Mouse (Mus musculus) CH12.LX (cell line): Measurements from ENCODE around the gene Hsd17b3. TPM values are rescaled to one million over a fixed set of nuclear protein-coding genes. Genes with fewer than 3 reads are reported as not detected.

Experiments
- DNase-seq: peaks from one replicate; pipeline ENCODE4 v3.0.0-alpha.2; 2013; ENCODE audit errors: extremely low read depth
- H3K27ac ChIP-seq: 2 replicates; pipeline ENCODE4 v1.5.1; 2012; ENCODE audit warnings: low read depth, mild to moderate bottlenecking, control low read depth, moderate library complexity; ENCODE audit not compliant: insufficient read depth
- H3K27me3 ChIP-seq: replicated peaks from 2 replicates; pipeline ENCODE3; 2012; ENCODE audit warnings: inconsistent platforms
- H3K36me3 ChIP-seq, 2 experiments: replicated peaks in 1 of 2; 2 replicates each; pipeline versions ENCODE3 to v1.6.1; 2012; ENCODE audit warnings: inconsistent platforms in 1 of 2, low read length in 1 of 2, mild to moderate bottlenecking in 1 of 2, mixed read lengths in 1 of 2, moderate library complexity in 1 of 2; ENCODE audit not compliant: control insufficient read depth in 1 of 2, insufficient read depth in 1 of 2
- H3K4me1 ChIP-seq, 2 experiments: 2 replicates each; pipeline ENCODE4 v1.6.1; 2012; ENCODE audit warnings: inconsistent platforms in 1 of 2, moderate library complexity in 1 of 2; ENCODE audit not compliant: insufficient read depth in 2 of 2, control insufficient read depth in 1 of 2
- H3K4me2 ChIP-seq: 2 replicates; pipeline ENCODE4 v1.6.1; 2012; ENCODE audit warnings: low read depth, mild to moderate bottlenecking, control low read depth; ENCODE audit not compliant: poor library complexity, insufficient read depth, severe bottlenecking
- H3K4me3 ChIP-seq, 3 experiments: fragments of 150-350 bp in 1 of 3; sonication (generic) in 1 of 3; replicated peaks in 1 of 3; 2 replicates each; pipeline versions ENCODE3 to v1.5.1; 2011 to 2012; ENCODE audit warnings: low read depth in 2 of 3, low read length in 2 of 3, mild to moderate bottlenecking in 2 of 3, moderate library complexity in 2 of 3, control low read depth in 1 of 3, improper control_type of control experiment in 1 of 3, inconsistent platforms in 1 of 3, mixed read lengths in 1 of 3; ENCODE audit not compliant: poor library complexity in 1 of 3
- H3K79me2 ChIP-seq: replicated peaks from 2 replicates; pipeline ENCODE4 v1.6.1; 2012; ENCODE audit warnings: mild to moderate bottlenecking, moderate library complexity; ENCODE audit not compliant: control insufficient read depth, poor library complexity, insufficient read depth, severe bottlenecking; ENCODE audit errors: extremely low read depth
- H3K9ac ChIP-seq: 2 replicates; pipeline ENCODE4 v1.6.1; 2012; ENCODE audit warnings: low read depth, mild to moderate bottlenecking, control low read depth, moderate library complexity; ENCODE audit not compliant: insufficient read depth
- H3K9me3 ChIP-seq: replicated peaks from 2 replicates; pipeline ENCODE3; 2012; ENCODE audit warnings: low read length, inconsistent platforms, mixed read lengths
- BHLHE40 ChIP-seq: IDR thresholded peaks from 2 replicates; pipeline ENCODE4 v1.6.1; 2011; ENCODE audit warnings: mild to moderate bottlenecking, low read depth, low read length, improper control_type of control experiment
- CTCF ChIP-seq, 2 experiments: IDR thresholded peaks in 1 of 2; conservative IDR thresholded peaks in 1 of 2; 2 replicates each; pipeline ENCODE4 v1.5.1; 2011 to 2012; ENCODE audit warnings: low read depth in 2 of 2, low read length in 2 of 2, improper control_type of control experiment in 1 of 2, inconsistent platforms in 1 of 2, mild to moderate bottlenecking in 1 of 2, moderate library complexity in 1 of 2
- E2F4 ChIP-seq: IDR thresholded peaks from 2 replicates; pipeline ENCODE4 v1.6.1; 2011; ENCODE audit warnings: low read depth, low read length, improper control_type of control experiment; ENCODE audit not compliant: insufficient replicate concordance
- ELF1 ChIP-seq: IDR thresholded peaks from 2 replicates; pipeline ENCODE4 v1.6.1; 2014; ENCODE audit warnings: low read depth, mild to moderate bottlenecking, inconsistent platforms, low read length, improper control_type of control experiment
- ETS1 ChIP-seq: conservative IDR thresholded peaks from 2 replicates; pipeline ENCODE4 v1.6.1; 2012; ENCODE audit warnings: low read depth, mild to moderate bottlenecking, inconsistent platforms, low read length, improper control_type of control experiment, moderate library complexity
- GABPA ChIP-seq: IDR thresholded peaks from 2 replicates; pipeline ENCODE4 v1.6.1; 2012; ENCODE audit warnings: low read depth, low read length, improper control_type of control experiment, inconsistent platforms; ENCODE audit not compliant: insufficient replicate concordance
- HCFC1 ChIP-seq: IDR thresholded peaks from 2 replicates; pipeline ENCODE4 v1.6.1; 2012; ENCODE audit warnings: low read depth, mild to moderate bottlenecking, inconsistent platforms, low read length, improper control_type of control experiment
- JUN ChIP-seq: IDR thresholded peaks from 2 replicates; pipeline ENCODE4 v1.6.1; 2011; ENCODE audit warnings: low read depth, mild to moderate bottlenecking, low read length, improper control_type of control experiment, moderate library complexity; ENCODE audit not compliant: insufficient read depth
- JUND ChIP-seq: conservative IDR thresholded peaks from 2 replicates; pipeline ENCODE4 v1.6.1; 2011; ENCODE audit warnings: low read depth, low read length, improper control_type of control experiment
- KAT2A ChIP-seq: IDR thresholded peaks from 2 replicates; pipeline ENCODE4 v1.6.1; 2012; ENCODE audit warnings: low read length, improper control_type of control experiment, inconsistent platforms; ENCODE audit not compliant: insufficient replicate concordance
- MAFK ChIP-seq: IDR thresholded peaks from 2 replicates; pipeline ENCODE4 v1.6.1; 2011; ENCODE audit warnings: low read length, improper control_type of control experiment; ENCODE audit not compliant: insufficient replicate concordance
- MAX ChIP-seq: IDR thresholded peaks from 2 replicates; pipeline ENCODE4 v1.6.1; 2011; ENCODE audit warnings: low read length, improper control_type of control experiment
- MAZ ChIP-seq: IDR thresholded peaks from 2 replicates; pipeline ENCODE4 v1.6.1; 2012; ENCODE audit warnings: low read depth, mild to moderate bottlenecking, inconsistent platforms, low read length, improper control_type of control experiment, moderate library complexity
- MXI1 ChIP-seq: IDR thresholded peaks from 2 replicates; pipeline ENCODE4 v1.6.1; 2011; ENCODE audit warnings: mild to moderate bottlenecking, low read depth, low read length, improper control_type of control experiment
- NELFE ChIP-seq: IDR thresholded peaks from 2 replicates; pipeline ENCODE4 v1.6.1; 2011; ENCODE audit warnings: low read depth, low read length, improper control_type of control experiment
- POLR2A ChIP-seq: IDR thresholded peaks from 2 replicates; pipeline ENCODE4 v1.6.1; 2011; ENCODE audit warnings: low read depth, mild to moderate bottlenecking, improper control_type of control experiment, low read length
- POLR2AphosphoS2 ChIP-seq: IDR thresholded peaks from 2 replicates; pipeline ENCODE4 v1.6.1; 2011; ENCODE audit warnings: low read depth, low read length, improper control_type of control experiment
- RAD21 ChIP-seq: IDR thresholded peaks from 2 replicates; pipeline ENCODE4 v1.6.1; 2011; ENCODE audit warnings: low read depth, mild to moderate bottlenecking, low read length, improper control_type of control experiment, moderate library complexity
- RCOR1 ChIP-seq: conservative IDR thresholded peaks from 2 replicates; pipeline ENCODE4 v1.6.1; 2012; ENCODE audit warnings: low read depth, mild to moderate bottlenecking, inconsistent platforms, low read length, improper control_type of control experiment
- SIN3A ChIP-seq: IDR thresholded peaks from 2 replicates; pipeline ENCODE4 v1.6.1; 2012; ENCODE audit warnings: low read length, improper control_type of control experiment, inconsistent platforms
- SMC3 ChIP-seq: IDR thresholded peaks from 2 replicates; pipeline ENCODE4 v1.6.1; 2011; ENCODE audit warnings: low read depth, low read length, improper control_type of control experiment
- TBP ChIP-seq: conservative IDR thresholded peaks from 2 replicates; pipeline ENCODE4 v1.6.1; 2011; ENCODE audit warnings: low read depth, low read length, improper control_type of control experiment
- TCF12 ChIP-seq: IDR thresholded peaks from 2 replicates; pipeline ENCODE4 v1.6.1; 2014; ENCODE audit warnings: low read depth, mild to moderate bottlenecking, inconsistent platforms, low read length, improper control_type of control experiment
- UBTF ChIP-seq: IDR thresholded peaks from 2 replicates; pipeline ENCODE4 v1.6.1; 2012; ENCODE audit warnings: low read depth, mild to moderate bottlenecking, inconsistent platforms, low read length, improper control_type of control experiment, moderate library complexity
- USF1 ChIP-seq: IDR thresholded peaks from 2 replicates; pipeline ENCODE4 v1.6.1; 2014; ENCODE audit warnings: low read depth, mild to moderate bottlenecking, inconsistent platforms, low read length, improper control_type of control experiment
- ZC3H11A ChIP-seq: IDR thresholded peaks from 2 replicates; pipeline ENCODE4 v1.6.1; 2012; ENCODE audit warnings: low read depth, mild to moderate bottlenecking, inconsistent platforms, low read length, improper control_type of control experiment
- dilution Hi-C: fragments of 300-500 bp; cut with MboI; formaldehyde crosslinking; loops from 2 replicates; pipeline ENCODE4 v1.14.3; 2020; ENCODE audit warnings: low sequenced_read_pairs; ENCODE audit not compliant: extremely low pct_unique_long_range_greater_than_20kb, extremely low pct_ligation_motif_present
- in situ Hi-C: fragments of 300-500 bp; cut with MboI; formaldehyde crosslinking; loops from 3 replicates; pipeline ENCODE4 v1.14.3; 2019; ENCODE audit warnings: low sequenced_read_pairs, low pct_ligation_motif_present, low pct_unique_long_range_greater_than_20kb, mixed read lengths
- polyA plus RNA-seq: library from polyadenylated mRNA; unstranded; fragments of >175 nt; gene quantifications from 2 replicates; pipeline ENCODE4 v1.2.1, GENCODE M21; 2012; ENCODE audit warnings: low read depth; ENCODE audit not compliant: insufficient read length
- total RNA-seq, 2 experiments: library from RNA; depleted of rRNA; stranded (reverse); fragments of 300-350 nt in 1 of 2; fragments of >200 nt in 1 of 2; gene quantifications; 2 replicates each; pipeline ENCODE4 v1.2.3; 2012 to 2014

The Hsd17b3 gene
- total and polyA plus RNA-seq, 3 experiments, result not detected

DNA sequence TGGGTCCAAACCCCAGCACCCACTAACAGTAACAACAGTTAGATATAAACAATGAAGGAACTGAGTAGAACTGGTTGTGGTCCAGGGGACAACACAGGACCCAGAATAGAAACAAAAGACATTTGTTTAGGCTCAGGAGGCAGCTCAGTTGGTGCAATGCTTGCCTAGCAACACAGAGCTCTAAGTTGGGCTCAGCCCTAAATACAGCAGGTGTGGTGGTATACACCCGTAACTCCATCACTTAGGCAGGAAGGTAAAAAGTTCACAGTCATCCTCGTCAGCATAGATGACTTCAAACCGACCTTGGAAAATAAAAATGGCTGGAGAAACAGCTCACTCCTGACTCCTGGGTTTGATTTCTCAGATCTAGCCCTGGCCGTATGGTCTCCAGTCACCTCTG is 55.8 kb downstream of the Hsd17b3 start:
- no peaks in the 10 kb centered on the region for H3K36me3 ChIP-seq
- H3K4me3 ChIP-seq, result no peak overlapping the region
- no peaks in the 10 kb centered on the region for H3K9me3 ChIP-seq
- no peak overlapping the region for H3K4me2 ChIP-seq
- dilution Hi-C loops, result no loop called here
- H3K79me2 ChIP-seq, result no peaks in the 10 kb centered on the region
- in situ Hi-C loops, result loop anchor here (10.0 to 25.0 kb wide), 3 partner anchors 321 to 1098 kb away; no protein-coding TSS in a partner anchor
- TF ChIP-seq E2F4 (no peak), RAD21 (no peak), ELF1 (no peak), JUND (no peak), UBTF (no peak), POLR2AphosphoS2 (no peak), TBP (no peak), SMC3 (no peak), GABPA (no peak), BHLHE40 (no peak), HCFC1 (no peak)
- no peak overlapping the region for H3K9ac ChIP-seq
- H3K27ac ChIP-seq, result no peak overlapping the region
- DNase-seq, result no peak
- no peaks in the 10 kb centered on the region for H3K27me3 ChIP-seq
- H3K4me1 ChIP-seq, result no peaks in the 10 kb centered on the region

DNA sequence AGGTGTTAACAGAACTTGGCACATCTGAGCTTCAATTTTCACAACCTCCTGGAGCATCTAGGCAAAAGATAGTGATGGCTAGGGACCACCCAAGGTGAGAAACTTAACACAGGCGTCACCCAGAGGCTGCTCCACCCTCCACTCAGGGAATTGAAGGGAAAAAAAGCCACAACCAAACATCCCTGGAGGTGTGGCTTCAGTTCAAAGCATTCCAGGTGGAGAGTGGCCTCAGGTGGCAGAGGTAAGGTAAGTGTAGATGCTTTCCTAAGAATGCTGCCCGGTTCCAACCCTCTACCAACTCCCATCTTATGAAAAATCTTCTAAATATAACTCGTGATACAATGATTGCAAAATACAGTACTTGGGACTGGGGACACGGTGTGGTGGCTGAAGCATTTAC is 57.8 kb downstream of the Hsd17b3 start:
- Histone ChIP-seq H3K36me3 (no peaks in the 10 kb centered on the region), H3K4me3 (no peak overlapping the region), H3K4me2 (no peak overlapping the region), H3K4me1 (no peaks in the 10 kb centered on the region), H3K79me2 (no peaks in the 10 kb centered on the region), H3K27ac (no peak overlapping the region), H3K27me3 (no peaks in the 10 kb centered on the region), H3K9me3 (no peaks in the 10 kb centered on the region), H3K9ac (no peak overlapping the region)
- no peak for TF ChIP-seq E2F4
- TF ChIP-seq MAX, result no peak
- TF ChIP-seq CTCF (conservative IDR thresholded peaks at IDR 0.05 in 1 of 2, IDR thresholded peaks at IDR 0.05 in 1 of 2; ENCODE audit: low read depth in 2 of 2, low read length in 2 of 2), result no peak
- TF ChIP-seq RCOR1, result no peak
- TF ChIP-seq MAFK, result no peak
- no peak for TF ChIP-seq TCF12
- TF ChIP-seq BHLHE40, result no peak
- no peak for TF ChIP-seq MAZ
- TF ChIP-seq NELFE, result no peak
- TF ChIP-seq JUND, result no peak
- TF ChIP-seq ZC3H11A, result no peak
- TF ChIP-seq MXI1, result no peak
- no peak for TF ChIP-seq POLR2A
- no peak for TF ChIP-seq KAT2A
- no peak for TF ChIP-seq ETS1
- TF ChIP-seq JUN, result no peak
- no peak for TF ChIP-seq UBTF
- TF ChIP-seq SIN3A, result no peak
- no peak for TF ChIP-seq USF1
- no peak for TF ChIP-seq RAD21
- in situ Hi-C loops (loop anchor here (10.0 to 25.0 kb wide), 3 partner anchors 319 to 1096 kb away; no protein-coding TSS in a partner anchor), dilution Hi-C loops (no loop called here)
- no peak for DNase-seq
